ENCODE assay signal across 11 mouse cellular contexts in genomic region chr17:30714732-30715131, GRCm38 (mm10).
DNase-seq lines count a peak whose midpoint lies in the region; ATAC-seq and TF ChIP-seq lines count a peak whose summit lies in the region.
"Had no signal": no experiment of that assay in that cellular context is flagged by ENCODE, and none has a peak within 500 bp of the region (broad histone marks: within the 10 kb centered on the region; RNA-seq: fewer than 3 reads in every experiment).

No protein-coding gene starts in this region.

- intact Hi-C loops in heart, adult 2 months (cut with DNase I): no loop called here

- in situ Hi-C loops in Patski (cut with MboI; ENCODE audit: low pct_unique_long_range_greater_than_20kb): no loop called here

- no peak overlapping the region for H3K4me3 ChIP-seq in heart, adult 2 months
- H3K4me3 ChIP-seq in heart, embryonic 11.5 days (ENCODE audit: low read depth, low read length): no peak overlapping the region
- H3K4me3 ChIP-seq in lung, postnatal 0 days (ENCODE audit: low read depth, low read length): no peak overlapping the region
- no peak overlapping the region for H3K4me3 ChIP-seq in stomach, postnatal 0 days (ENCODE audit: low read depth, low read length)
- H3K4me3 ChIP-seq in midbrain, embryonic 10.5 days: no peak overlapping the region
- H3K4me3 ChIP-seq: limb, embryonic 13.5 days had no signal

- no peak for DNase-seq in heart, adult 2 months
- DNase-seq in lung, postnatal 0 days (ENCODE audit: low spot score): no peak
- no peak for DNase-seq in lung, adult 18-20 months
- DNase-seq in Patski (ENCODE audit: low read depth, low spot score): no peak
- DNase-seq in stomach, postnatal 0 days (ENCODE audit: low spot score): no peak
- no peak for DNase-seq in midbrain, embryonic 10.5 days (ENCODE audit: low spot score)
- no peak for DNase-seq in embryo, embryonic 10 days (ENCODE audit: low spot score)
- DNase-seq: cerebellum, adult 9-10 months; midbrain, embryonic 14.5 days had no signal

- H3K9ac ChIP-seq in heart, adult 2 months (ENCODE audit: low read depth, low read length): no peak overlapping the region
- H3K9ac ChIP-seq in heart, embryonic 11.5 days (ENCODE audit: low read depth, low read length): no peak overlapping the region
- H3K9ac ChIP-seq in lung, postnatal 0 days (replicated peaks; ENCODE audit: low read depth): no peak overlapping the region
- no peak overlapping the region for H3K9ac ChIP-seq in stomach, postnatal 0 days (ENCODE audit: low read length)
- H3K9ac ChIP-seq: limb, embryonic 13.5 days had no signal

- H3K27me3 ChIP-seq in heart, adult 2 months (ENCODE audit: control insufficient read depth, insufficient read depth, low read length): no peaks in the 10 kb centered on the region
- H3K27me3 ChIP-seq in heart, embryonic 11.5 days (ENCODE audit: control insufficient read depth, insufficient read depth, low read length): no peaks in the 10 kb centered on the region; the same call in 1 of the 2 replicates
- H3K27me3 ChIP-seq in lung, postnatal 0 days (replicated peaks; ENCODE audit: insufficient read depth, low read length): no peaks in the 10 kb centered on the region
- H3K27me3 ChIP-seq in Patski: peaks cover 17% of the 10 kb centered on the region
- no peaks in the 10 kb centered on the region for H3K27me3 ChIP-seq in stomach, postnatal 0 days (ENCODE audit: control insufficient read depth, insufficient read depth, low read length)
- no peaks in the 10 kb centered on the region for H3K27me3 ChIP-seq in midbrain, embryonic 10.5 days (ENCODE audit: low read depth, poor library complexity, severe bottlenecking)
- H3K27me3 ChIP-seq: limb, embryonic 13.5 days had no signal

- CTCF ChIA-PET in Patski (lab: Charles Lee): no interaction called here

- no peak overlapping the region for H3K4me2 ChIP-seq in heart, embryonic 11.5 days
- no peak overlapping the region for H3K4me2 ChIP-seq in lung, postnatal 0 days (replicated peaks; ENCODE audit: low read depth, low read length)
- no peak overlapping the region for H3K4me2 ChIP-seq in stomach, postnatal 0 days (replicated peaks; ENCODE audit: low read depth)
- H3K4me2 ChIP-seq: limb, embryonic 13.5 days had no signal

- TF ChIP-seq EP300 in heart, adult 2 months (IDR thresholded peaks at IDR 0.05; ENCODE audit: insufficient read depth, low read depth, low read length): no peak
- no peak for TF ChIP-seq EP300 in lung, postnatal 0 days (IDR thresholded peaks at IDR 0.05)
- TF ChIP-seq EP300 in stomach, postnatal 0 days (optimal IDR thresholded peaks at IDR 0.05): no peak

- no peaks in the 10 kb centered on the region for H3K36me3 ChIP-seq in heart, adult 2 months (ENCODE audit: control insufficient read depth, insufficient read depth, low read length)
- H3K36me3 ChIP-seq in heart, embryonic 11.5 days (ENCODE audit: control insufficient read depth, insufficient read depth, low read length): no peaks in the 10 kb centered on the region
- H3K36me3 ChIP-seq in lung, postnatal 0 days (ENCODE audit: insufficient read depth, low read length): no peaks in the 10 kb centered on the region
- H3K36me3 ChIP-seq in stomach, postnatal 0 days (ENCODE audit: control insufficient read depth, insufficient read depth, low read length): no peaks in the 10 kb centered on the region
- no peaks in the 10 kb centered on the region for H3K36me3 ChIP-seq in midbrain, embryonic 10.5 days
- H3K36me3 ChIP-seq: limb, embryonic 13.5 days had no signal

- no peak overlapping the region for H3K27ac ChIP-seq in heart, adult 2 months
- no peak overlapping the region for H3K27ac ChIP-seq in heart, embryonic 11.5 days (ENCODE audit: low read depth, low read length)
- no peak overlapping the region for H3K27ac ChIP-seq in lung, postnatal 0 days (ENCODE audit: low read length)
- no peak overlapping the region for H3K27ac ChIP-seq in stomach, postnatal 0 days (replicated peaks)
- no peak overlapping the region for H3K27ac ChIP-seq in midbrain, embryonic 10.5 days (replicated peaks)
- H3K27ac ChIP-seq: limb, embryonic 13.5 days had no signal

- no peaks in the 10 kb centered on the region for H3K4me1 ChIP-seq in heart, adult 2 months (ENCODE audit: control insufficient read depth, insufficient read depth, low read length)
- H3K4me1 ChIP-seq in heart, embryonic 11.5 days (ENCODE audit: control insufficient read depth, insufficient read depth, low read length): no peaks in the 10 kb centered on the region
- H3K4me1 ChIP-seq in lung, postnatal 0 days (ENCODE audit: insufficient read depth, low read depth, low read length): no peaks in the 10 kb centered on the region
- no peaks in the 10 kb centered on the region for H3K4me1 ChIP-seq in stomach, postnatal 0 days (replicated peaks; ENCODE audit: control insufficient read depth, insufficient read depth)
- no peaks in the 10 kb centered on the region for H3K4me1 ChIP-seq in midbrain, embryonic 10.5 days
- H3K4me1 ChIP-seq: limb, embryonic 13.5 days had no signal

- no peak for ATAC-seq in heart, embryonic 11.5 days (replicated peaks; ENCODE audit: insufficient number of reproducible peaks, low FRiP score, low TSS enrichment)
- no peak for ATAC-seq in lung, postnatal 0 days
- ATAC-seq in Patski: no peak
- ATAC-seq in stomach, postnatal 0 days (ENCODE audit: low FRiP score, low TSS enrichment): no peak

- 64% methylated on average over 3 of the region's 3 CpGs for WGBS in heart, adult 2 months
- 54% methylated on average over 3 of the region's 3 CpGs for WGBS in heart, embryonic 11.5 days (ENCODE audit: insufficient replicate concordance)
- 67% methylated on average over 3 of the region's 3 CpGs for WGBS in lung, postnatal 0 days
- WGBS in stomach, postnatal 0 days: 72% methylated on average over 3 of the region's 3 CpGs
- 72% methylated on average over 3 of the region's 3 CpGs for WGBS in midbrain, embryonic 10.5 days

- H3K9me3 ChIP-seq in heart, embryonic 11.5 days (replicated peaks; ENCODE audit: control insufficient read depth, low read length): no peaks in the 10 kb centered on the region
- H3K9me3 ChIP-seq in lung, postnatal 0 days (ENCODE audit: low read length): no peaks in the 10 kb centered on the region
- no peaks in the 10 kb centered on the region for H3K9me3 ChIP-seq in stomach, postnatal 0 days (ENCODE audit: control insufficient read depth, low read length)
- H3K9me3 ChIP-seq in midbrain, embryonic 10.5 days (replicated peaks): 0 out of 2 replicates have a peak, but pooled peaks cover 3% of the 10 kb centered on the region
- H3K9me3 ChIP-seq: limb, embryonic 13.5 days had no signal

- POLR2A ChIA-PET in Patski (lab: Charles Lee): no interaction called here

- TF ChIP-seq CTCF in heart, adult 2 months (IDR thresholded peaks at IDR 0.05): peak; percentile 57
- TF ChIP-seq CTCF in lung, postnatal 0 days (IDR thresholded peaks at IDR 0.05): peak; percentile 46
- peak; percentile 65 for TF ChIP-seq CTCF in Patski (IDR thresholded peaks at IDR 0.05)
- peak; percentile 57 for TF ChIP-seq CTCF in stomach, postnatal 0 days (IDR thresholded peaks at IDR 0.05; ENCODE audit: low read depth)

- no peaks in the 10 kb centered on the region for H3K79me2 ChIP-seq in heart, adult 2 months (replicated peaks; ENCODE audit: control insufficient read depth, insufficient read depth, low read length)

- TF ChIP-seq POLR2A in heart, adult 2 months (IDR thresholded peaks at IDR 0.05; ENCODE audit: insufficient read depth, low read depth, low read length): no peak
